Mouse (Mus musculus) CH12.LX (cell line): ENCODE results near the gene Tln2.

Experiments
- CTCF ChIP-seq, 2 experiments: IDR thresholded peaks in 1 of 2; conservative IDR thresholded peaks in 1 of 2; 2 replicates each; pipeline ENCODE4 v1.5.1; 2011 to 2012; ENCODE audit warnings: low read depth in 2 of 2, low read length in 2 of 2, improper control_type of control experiment in 1 of 2, inconsistent platforms in 1 of 2, mild to moderate bottlenecking in 1 of 2, moderate library complexity in 1 of 2
- JUND ChIP-seq: conservative IDR thresholded peaks from 2 replicates; pipeline ENCODE4 v1.6.1; 2011; ENCODE audit warnings: low read depth, low read length, improper control_type of control experiment
- SMC3 ChIP-seq: IDR thresholded peaks from 2 replicates; pipeline ENCODE4 v1.6.1; 2011; ENCODE audit warnings: low read depth, low read length, improper control_type of control experiment

- TF ChIP-seq JUND: no peak
- TF ChIP-seq CTCF (conservative IDR thresholded peaks at IDR 0.05 in 1 of 2, IDR thresholded peaks at IDR 0.05 in 1 of 2; ENCODE audit: low read depth in 2 of 2, low read length in 2 of 2): no peak
- TF ChIP-seq SMC3: no peak
Measured at GRCm38 (mm10) chr9:67546650-67547049, 12.9 kb downstream of the Tln2 start.
